Mouse (Mus musculus) forebrain, embryonic 10.5 days (tissue): ENCODE results near the gene Dxo. TPM values are rescaled to one million over a fixed set of nuclear protein-coding genes. Genes with fewer than 3 reads are reported as not detected.
A peak's percentile ranks its signal among the peaks of the same experiment; 100 is the strongest.

Experiments used
- DNase-seq: peaks from one replicate; pipeline ENCODE4 v3.0.0-alpha.2; 2017; ENCODE audit warnings: low spot score; ENCODE audit errors: extremely low spot score
- H3K27ac ChIP-seq: fragments of 300-500 bp; sonication (generic); 2 replicates; pipeline ENCODE4 v1.5.1; 2016; ENCODE audit warnings: mild to moderate bottlenecking
- H3K27me3 ChIP-seq: fragments of 300-500 bp; sonication (generic); 2 replicates; pipeline ENCODE4 v1.6.1; 2016; ENCODE audit warnings: mild to moderate bottlenecking; ENCODE audit not compliant: poor library complexity, severe bottlenecking
- H3K36me3 ChIP-seq: fragments of 300-500 bp; sonication (generic); replicated peaks from 2 replicates; pipeline ENCODE4 v1.6.1; 2016; ENCODE audit warnings: mild to moderate bottlenecking, moderate library complexity
- H3K4me1 ChIP-seq: fragments of 300-500 bp; sonication (generic); 2 replicates; pipeline ENCODE4 v1.6.1; 2016
- H3K4me3 ChIP-seq: fragments of 300-500 bp; sonication (generic); 2 replicates; pipeline ENCODE4 v1.5.1; 2016; ENCODE audit warnings: mild to moderate bottlenecking, moderate library complexity
- H3K9me3 ChIP-seq: fragments of 300-500 bp; sonication (generic); 2 replicates; pipeline ENCODE4 v1.6.1; 2016; ENCODE audit warnings: mild to moderate bottlenecking, moderate library complexity
- WGBS: fragments of 180-500 bp; shearing (Covaris S2); methylation state at CpG from one replicate; pipeline ENCODE4 v1.1.7; 2016; 5-methylcytosine and 5-hydroxymethylcytosine counted together
- polyA plus RNA-seq: library from polyadenylated mRNA; unstranded; fragments of >200 nt; fragmentation: Nextera tagmentation; extraction: Ambion mirVana; gene quantifications from 2 replicates; pipeline ENCODE4 v1.2.1, GENCODE M21; 2016

Gene Dxo
- polyA plus RNA-seq, 1 experiment from 2014 or later, result 80.2 TPM

GRCm38 (mm10) chr17:34840736-34841307 is 4.0 kb downstream of the Dxo start:
- H3K4me1 ChIP-seq, result peaks cover 32% of the 10 kb centered on the region
- H3K27me3 ChIP-seq, result no peaks in the 10 kb centered on the region
- peaks cover 81% of the 10 kb centered on the region for H3K36me3 ChIP-seq
- 84% methylated on average over 6 of the region's 6 CpGs for WGBS
- no peaks in the 10 kb centered on the region for H3K9me3 ChIP-seq
- DNase-seq, result no peak
- peak overlapping the region; percentile 2; the same call in 1 of the 2 replicates for H3K4me3 ChIP-seq
- H3K27ac ChIP-seq, result 0 out of 2 replicates have a peak overlapping the region, but pooled peaks have one; percentile 8

- peaks cover 84% of the 10 kb centered on the region for H3K36me3 ChIP-seq
- WGBS, result 95% methylated on average over 13 of the region's 13 CpGs
Measured at GRCm38 (mm10) chr17:34844884-34845283, 8.1 kb downstream of the Dxo start.

GRCm38 (mm10) chr17:34847192-34847591 is 10.4 kb downstream of the Dxo start:
- no peak for DNase-seq
- 91% methylated on average over 6 of the region's 6 CpGs for WGBS
- Histone ChIP-seq H3K36me3 (peaks cover 66% of the 10 kb centered on the region), H3K27me3 (no peaks in the 10 kb centered on the region), H3K4me1 (peaks cover 29% of the 10 kb centered on the region), H3K27ac (no peak overlapping the region), H3K4me3 (no peak overlapping the region), H3K9me3 (no peaks in the 10 kb centered on the region)

More at GRCm38 (mm10) chr17:34844884-34845283, 8.1 kb downstream of the Dxo start:
- no peak for DNase-seq
- H3K27me3 ChIP-seq, result no peaks in the 10 kb centered on the region
- peaks cover 12% of the 10 kb centered on the region for H3K4me1 ChIP-seq
- H3K9me3 ChIP-seq, result no peaks in the 10 kb centered on the region
- H3K27ac ChIP-seq, result no peak overlapping the region
- no peak overlapping the region for H3K4me3 ChIP-seq

GRCm38 (mm10) chr17:34847615-34848014 is 10.8 kb downstream of the Dxo start:
- Histone ChIP-seq H3K27ac (no peak overlapping the region), H3K27me3 (no peaks in the 10 kb centered on the region), H3K4me3 (no peak overlapping the region), H3K9me3 (no peaks in the 10 kb centered on the region), H3K36me3 (peaks cover 66% of the 10 kb centered on the region), H3K4me1 (peaks cover 31% of the 10 kb centered on the region)
- WGBS, result 93% methylated on average over 7 of the region's 7 CpGs
- DNase-seq, result no peak

- peak within 1 kb of the TSS; percentile 72 for H3K4me3 ChIP-seq
- no peaks in the 10 kb centered on the region for H3K9me3 ChIP-seq
- H3K4me1 ChIP-seq, result peaks cover 31% of the 10 kb centered on the region
- H3K27ac ChIP-seq, result peak within 1 kb of the TSS; percentile 87
- DNase-seq, result peak; percentile 98
- peaks cover 66% of the 10 kb centered on the region for H3K36me3 ChIP-seq
- H3K27me3 ChIP-seq, result no peaks in the 10 kb centered on the region
- under 1% methylated on average over 65 of the region's 65 CpGs for WGBS
Measured at GRCm38 (mm10) chr17:34849722-34850516, 13.1 kb downstream of the Dxo start, which contains the start of the genes Skiv2l and Nelfe. Gene Skiv2l, minus strand, starts transcription at chr17:34850210. Gene Nelfe, plus strand, starts transcription at chr17:34850391.

- H3K27ac ChIP-seq, result peak overlapping the region; percentile 87
- WGBS, result 2% methylated on average over 25 of the region's 25 CpGs
- no peak for DNase-seq
- peak overlapping the region; percentile 72 for H3K4me3 ChIP-seq
- peaks cover 31% of the 10 kb centered on the region for H3K4me1 ChIP-seq
- peaks cover 66% of the 10 kb centered on the region for H3K36me3 ChIP-seq
- no peaks in the 10 kb centered on the region for H3K27me3 ChIP-seq
- no peaks in the 10 kb centered on the region for H3K9me3 ChIP-seq
Measured at GRCm38 (mm10) chr17:34850517-34851125, 13.8 kb downstream of the Dxo start.

GRCm38 (mm10) chr17:34853511-34853910 is 16.7 kb downstream of the Dxo start:
- DNase-seq, result no peak
- no peaks in the 10 kb centered on the region for H3K9me3 ChIP-seq
- H3K4me3 ChIP-seq, result no peak overlapping the region
- H3K4me1 ChIP-seq, result peaks cover 31% of the 10 kb centered on the region
- 80% methylated on average over 8 of the region's 8 CpGs for WGBS
- no peaks in the 10 kb centered on the region for H3K27me3 ChIP-seq
- H3K36me3 ChIP-seq, result peaks cover 65% of the 10 kb centered on the region
- H3K27ac ChIP-seq, result no peak overlapping the region

GRCm38 (mm10) chr17:34854761-34855160 is 17.9 kb downstream of the Dxo start:
- Histone ChIP-seq H3K4me3 (no peak overlapping the region), H3K27ac (no peak overlapping the region), H3K4me1 (peaks cover 20% of the 10 kb centered on the region), H3K27me3 (no peaks in the 10 kb centered on the region), H3K9me3 (no peaks in the 10 kb centered on the region), H3K36me3 (peaks cover 65% of the 10 kb centered on the region)
- DNase-seq, result no peak
- 88% methylated on average over 3 of the region's 3 CpGs for WGBS

GRCm38 (mm10) chr17:34855825-34856224 is 19.0 kb downstream of the Dxo start:
- Histone ChIP-seq H3K4me1 (peaks cover 15% of the 10 kb centered on the region), H3K4me3 (no peak overlapping the region), H3K27me3 (no peaks in the 10 kb centered on the region), H3K36me3 (peaks cover 65% of the 10 kb centered on the region), H3K27ac (no peak overlapping the region), H3K9me3 (no peaks in the 10 kb centered on the region)
- DNase-seq, result no peak
- WGBS, result 55% methylated on average over 3 of the region's 3 CpGs

GRCm38 (mm10) chr17:34858670-34859069 is 21.9 kb downstream of the Dxo start:
- Histone ChIP-seq H3K36me3 (peaks cover 45% of the 10 kb centered on the region), H3K9me3 (no peaks in the 10 kb centered on the region), H3K4me1 (no peaks in the 10 kb centered on the region), H3K27ac (no peak overlapping the region), H3K4me3 (no peak overlapping the region), H3K27me3 (no peaks in the 10 kb centered on the region)
- no peak for DNase-seq
- 86% methylated on average over 4 of the region's 4 CpGs for WGBS

- no peak overlapping the region for H3K27ac ChIP-seq
- 87% methylated on average over 9 of the region's 9 CpGs for WGBS
- H3K4me1 ChIP-seq, result peaks cover 3% of the 10 kb centered on the region; the same call in 1 of the 2 replicates
- no peak for DNase-seq
- peaks cover 27% of the 10 kb centered on the region for H3K36me3 ChIP-seq
- H3K27me3 ChIP-seq, result no peaks in the 10 kb centered on the region
- H3K4me3 ChIP-seq, result no peak overlapping the region
- no peaks in the 10 kb centered on the region for H3K9me3 ChIP-seq
Measured at GRCm38 (mm10) chr17:34860514-34860913, 23.7 kb downstream of the Dxo start.

GRCm38 (mm10) chr17:34861704-34862415 is 25.0 kb downstream of the Dxo start:
- 75% methylated on average over 13 of the region's 13 CpGs for WGBS
- Histone ChIP-seq H3K27me3 (no peaks in the 10 kb centered on the region), H3K4me1 (peaks cover 3% of the 10 kb centered on the region; the same call in 1 of the 2 replicates), H3K36me3 (peaks cover 13% of the 10 kb centered on the region), H3K27ac (no peak overlapping the region), H3K9me3 (no peaks in the 10 kb centered on the region), H3K4me3 (no peak overlapping the region)
- no peak for DNase-seq
